Comparison of ENCODE assay signal across 22 mouse cellular contexts in genomic region chr1:88356616-88357015, GRCm38 (mm10). TPM values are rescaled to one million over a fixed set of nuclear protein-coding genes. Genes with fewer than 3 reads are reported as not detected.
DNase-seq lines count a peak whose midpoint lies in the region; ATAC-seq lines count a peak whose summit lies in the region.
"Had no signal": no experiment of that assay in that cellular context is flagged by ENCODE, and none has a peak within 500 bp of the region (broad histone marks: within the 10 kb centered on the region; RNA-seq: fewer than 3 reads in every experiment).

No protein-coding gene starts in this region.

- no peak overlapping the region for H3K4me2 ChIP-seq in heart, embryonic 12.5 days
- H3K4me2 ChIP-seq: embryonic facial prominence, embryonic 15.5 days; forebrain, embryonic 15.5 days; heart, embryonic 11.5 days; hindbrain, embryonic 14.5 days had no signal

- DNase-seq in heart, adult 11 months = peak; percentile 30
- peak; percentile 94 for DNase-seq in cerebellum, adult 11-12 months
- peak; percentile 80 for DNase-seq in cerebellum, adult 8-10 months
- peak; percentile 71 to 74 for DNase-seq in cerebellum, postnatal 36 days
- DNase-seq in testis, postnatal 10 days (ENCODE audit: low spot score) = no peak
- DNase-seq: adrenal gland, adult 2 months; adrenal gland, postnatal 36 days; embryo, embryonic 11 days; gastrocnemius, postnatal 10 days; heart, adult 2 months; kidney, adult 2 months had no signal

- H3K4me3 ChIP-seq in heart, embryonic 12.5 days = no peak overlapping the region
- H3K4me3 ChIP-seq: embryonic facial prominence, embryonic 15.5 days; forebrain, embryonic 15.5 days; heart, adult 2 months; hindbrain, embryonic 10.5 days had no signal

- H3K4me1 ChIP-seq in heart, embryonic 12.5 days (replicated peaks) = no peaks in the 10 kb centered on the region
- H3K4me1 ChIP-seq: embryonic facial prominence, embryonic 15.5 days; forebrain, embryonic 15.5 days had no signal

- WGBS in heart, embryonic 12.5 days = 70% methylated on average over 6 of the region's 6 CpGs

- no peak for ATAC-seq in heart, embryonic 12.5 days (ENCODE audit: insufficient number of reproducible peaks, low FRiP score)
- ATAC-seq in erythroblast, adult 5-6 weeks (replicated peaks; ENCODE audit: low FRiP score, poor library complexity, severe bottlenecking) = no peak

- no peak overlapping the region for H3K27ac ChIP-seq in heart, embryonic 12.5 days (ENCODE audit: poor library complexity, severe bottlenecking)
- H3K27ac ChIP-seq: embryonic facial prominence, embryonic 15.5 days; forebrain, embryonic 15.5 days; heart, adult 2 months; hindbrain, embryonic 10.5 days; hindbrain, embryonic 14.5 days had no signal

- H3K9me3 ChIP-seq in heart, embryonic 12.5 days (replicated peaks) = no peaks in the 10 kb centered on the region
- H3K9me3 ChIP-seq: embryonic facial prominence, embryonic 15.5 days; forebrain, embryonic 15.5 days; hindbrain, embryonic 10.5 days had no signal

- no peaks in the 10 kb centered on the region for H3K27me3 ChIP-seq in heart, embryonic 12.5 days (replicated peaks)
- H3K27me3 ChIP-seq: embryonic facial prominence, embryonic 15.5 days; forebrain, embryonic 15.5 days had no signal

- no peaks in the 10 kb centered on the region for H3K36me3 ChIP-seq in heart, embryonic 12.5 days
- H3K36me3 ChIP-seq: embryonic facial prominence, embryonic 15.5 days; forebrain, embryonic 15.5 days; hindbrain, embryonic 10.5 days had no signal

- no peak overlapping the region for H3K9ac ChIP-seq in heart, embryonic 12.5 days
- H3K9ac ChIP-seq: embryonic facial prominence, embryonic 15.5 days; forebrain, embryonic 15.5 days; hindbrain, embryonic 14.5 days had no signal

RNA-seq across cellular contexts. Expression of gene Spp2, which starts 50.1 kb away (rescaled TPM):
- 1.1 and 3.2 TPM in 2 replicates for polyA plus RNA-seq in heart, embryonic 12.5 days (2016; fragmentation: Nextera tagmentation; extraction: Ambion mirVana)
- total RNA-seq in erythroblast, adult 5-6 weeks (2015; ENCODE audit: low replicate concordance) = not detected in 2 replicates
- total RNA-seq in erythroblast, adult 5-6 weeks (2017; ENCODE audit: low replicate concordance) = not detected in 2 replicates
- total RNA-seq: adrenal gland, postnatal 36 days; CH12.LX; common myeloid progenitor, adult 5-6 weeks; heart, adult 2 months; heart, postnatal 25 days had no signal
- polyA plus RNA-seq: embryonic facial prominence, embryonic 15.5 days; forebrain, embryonic 11.5 days; forebrain, embryonic 15.5 days; heart, adult 2 months; hindbrain, embryonic 10.5 days had no signal
